Mouse (Mus musculus) ES-E14 (cell line): ENCODE measurements around the gene Sox5.

Experiments
- CHD2 ChIP-seq: IDR thresholded peaks from 2 replicates; pipeline ENCODE4 v1.6.1; 2014; ENCODE audit warnings: mild to moderate bottlenecking, low read depth, low read length, inconsistent platforms
- ZC3H11A ChIP-seq: IDR thresholded peaks from 2 replicates; pipeline ENCODE4 v1.6.1; 2012; ENCODE audit warnings: low read depth, mild to moderate bottlenecking, inconsistent platforms, low read length, borderline replicate concordance
- ZNF384 ChIP-seq: IDR thresholded peaks from 2 replicates; pipeline ENCODE4 v1.6.1; 2012; ENCODE audit warnings: low read depth, low read length, inconsistent platforms

- TF ChIP-seq CHD2 (no peak), ZNF384 (no peak), ZC3H11A (no peak)
These were observed 936.0 kb downstream of the Sox5 start for GRCm38 (mm10) chr6:143845761-143846160.
